Mouse (Mus musculus) retina, postnatal 1 day (tissue): ENCODE data around the gene Il6ra.

Experiments used
- DNase-seq: peaks from one replicate; pipeline ENCODE4 v3.0.0-alpha.2; 2012

The Il6ra gene

DNA sequence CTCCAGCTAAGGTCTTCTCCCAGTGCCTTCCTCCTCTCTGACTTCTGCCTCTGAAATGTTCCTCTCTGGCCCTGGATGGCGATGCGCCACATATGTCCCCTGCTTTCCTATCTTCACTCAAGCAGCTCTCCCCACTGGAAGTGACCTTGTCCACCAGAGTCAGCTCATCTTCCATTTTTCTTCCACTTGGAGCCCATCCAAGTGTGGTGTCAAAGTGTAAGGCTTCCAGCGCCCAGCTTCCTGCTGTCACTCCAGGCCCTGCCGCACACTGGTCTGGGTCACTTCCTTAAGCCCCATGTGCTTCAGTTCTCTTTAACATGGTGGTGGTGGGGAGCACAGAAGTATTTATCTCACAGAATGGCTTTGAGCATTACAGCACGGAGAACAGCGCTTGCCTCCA is 65.4 kb downstream of the Il6ra start:
- DNase-seq = no peak

DNA sequence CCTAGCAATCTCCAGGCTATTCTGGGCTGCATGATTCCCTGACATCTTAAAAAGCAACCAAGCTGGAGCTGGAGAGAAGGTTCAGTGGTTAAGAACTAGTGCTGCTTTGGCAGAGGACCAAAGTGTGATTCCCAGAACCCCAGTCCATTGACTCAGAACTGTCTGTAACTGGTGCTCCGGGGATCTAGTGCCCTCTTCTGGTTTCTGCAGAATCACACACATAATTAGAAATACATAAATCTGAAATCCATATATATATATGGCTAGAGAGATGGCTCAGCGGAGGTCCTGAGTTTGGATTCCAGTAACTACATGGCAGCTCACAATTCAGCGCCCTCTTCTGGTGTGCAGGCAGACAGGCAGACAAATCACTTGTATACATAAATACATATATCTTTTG is 65.9 kb downstream of the Il6ra start:
- DNase-seq = no peak

DNA sequence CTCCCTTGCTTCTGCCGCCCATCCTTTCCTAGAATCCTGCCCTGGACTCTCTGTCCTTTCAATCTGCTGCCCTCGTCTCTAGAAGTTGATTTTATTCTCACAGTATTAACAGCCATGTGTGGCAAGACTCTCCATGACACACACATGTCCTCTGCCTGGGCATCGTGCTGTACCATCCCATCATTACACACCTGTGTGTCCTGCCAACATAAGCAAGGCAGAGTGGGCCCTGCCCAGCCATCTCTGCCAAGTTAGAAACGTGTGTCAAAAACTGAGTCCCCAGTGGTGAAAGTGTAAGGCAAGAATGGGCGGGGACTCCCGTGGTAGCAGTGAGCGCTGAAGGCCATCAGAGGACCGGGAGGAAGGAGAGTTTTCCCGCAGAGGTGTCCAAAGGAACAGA is 67.2 kb downstream of the Il6ra start:
- no peak for DNase-seq

DNA sequence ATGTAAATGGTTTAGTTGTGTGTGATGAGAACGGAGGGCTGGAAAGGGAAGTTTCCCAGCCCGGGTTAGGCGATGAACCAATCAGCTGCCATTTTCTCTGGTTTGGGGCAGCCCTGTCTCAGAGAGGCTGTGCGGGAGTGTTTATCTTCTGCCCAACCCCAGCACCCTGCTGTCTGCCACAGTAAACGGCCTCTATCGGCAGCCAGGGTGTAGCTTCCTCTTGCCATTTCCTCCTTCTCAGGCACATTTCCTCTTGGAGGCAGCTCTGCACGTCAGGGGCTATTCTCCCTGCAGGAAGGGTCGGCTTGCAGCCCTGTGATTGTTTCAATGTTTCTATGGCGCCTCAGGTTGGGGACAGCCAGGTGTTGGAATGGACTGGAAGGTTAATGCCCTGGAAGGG is 69.8 kb downstream of the Il6ra start:
- DNase-seq = no peak

DNA sequence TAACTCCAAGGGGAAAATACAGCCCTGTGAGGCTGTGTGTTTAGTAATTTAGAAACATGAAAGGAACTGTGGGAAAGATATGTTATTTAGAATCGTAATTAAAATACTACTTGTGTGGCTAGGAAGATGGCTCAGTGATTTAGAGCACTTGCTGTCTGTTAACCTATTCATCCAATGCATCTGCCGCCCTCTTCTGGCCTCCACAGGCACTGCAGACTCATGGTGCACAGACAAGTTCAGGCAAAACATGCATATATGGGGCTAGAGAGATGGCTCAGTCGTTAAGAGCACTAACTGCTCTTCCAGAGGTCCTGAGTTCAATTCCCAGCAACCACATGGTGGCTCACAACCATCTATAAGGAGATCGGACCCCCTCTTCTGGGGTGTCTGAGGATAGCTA is 70.7 kb downstream of the Il6ra start:
- DNase-seq = peak; percentile 58

DNA sequence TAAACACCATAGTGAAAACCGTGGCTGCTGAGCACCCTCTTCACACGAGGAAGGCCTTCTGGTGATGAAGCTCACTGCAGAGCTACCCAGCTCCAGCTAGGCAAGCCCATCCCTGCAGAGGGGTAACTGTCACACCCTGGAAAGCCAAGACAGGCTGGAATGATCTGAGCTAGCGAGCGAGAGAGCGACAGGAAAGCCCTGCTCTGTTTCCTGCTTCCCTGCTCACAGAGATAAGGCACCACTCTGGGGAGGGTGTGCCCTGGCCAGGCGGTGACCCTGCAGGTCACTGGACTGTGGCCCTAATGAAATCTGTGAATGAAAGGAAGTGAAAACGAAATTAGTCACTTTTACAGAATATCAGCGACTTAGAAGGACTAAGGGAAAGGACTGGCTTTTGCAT is 77.6 kb downstream of the Il6ra start:
- no peak for DNase-seq

DNA sequence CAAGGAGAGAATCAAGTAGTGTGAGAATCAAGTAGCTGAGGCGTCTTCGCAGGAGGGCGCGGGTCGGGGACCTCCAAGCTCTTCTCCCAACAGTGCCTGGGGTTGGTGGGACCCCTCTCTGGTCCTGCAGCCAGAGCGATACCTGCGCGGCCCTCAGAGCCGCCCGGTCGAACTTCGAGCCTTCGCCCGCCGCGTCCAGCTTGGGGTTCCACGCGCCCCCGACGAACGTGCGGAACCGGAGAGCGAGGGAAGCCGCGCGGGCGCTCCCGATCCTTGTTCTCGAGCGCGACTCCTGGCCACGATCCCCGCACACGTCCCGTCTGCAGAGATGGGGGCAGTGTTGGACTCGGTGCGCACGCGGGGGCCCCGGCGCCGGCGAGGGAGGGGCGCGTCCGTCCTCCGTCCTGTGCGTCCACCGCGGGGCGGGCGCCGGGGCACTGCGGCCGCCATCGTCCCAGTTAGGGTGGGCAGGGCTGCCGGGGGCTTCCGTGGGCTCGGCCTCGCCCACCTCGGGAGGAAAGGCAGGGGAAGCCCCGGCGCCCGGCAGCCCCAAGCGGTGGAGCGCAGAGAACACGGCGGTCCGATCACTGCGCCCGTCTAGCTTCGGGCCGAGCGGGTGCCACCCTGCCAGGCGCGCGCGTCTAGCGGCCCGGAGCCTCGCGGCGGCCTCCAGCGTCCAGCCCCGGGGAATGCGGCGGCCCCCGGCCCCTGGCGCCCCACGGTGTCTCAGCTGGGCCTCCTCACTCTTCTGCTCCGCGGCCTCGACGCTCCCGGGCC is 82.0 kb downstream of the Il6ra start, which contains the start of gene She:
Gene She (plus strand): TSS at position 556 of the 777 bp plus-strand sequence.
- peak; percentile 35 for DNase-seq

DNA sequence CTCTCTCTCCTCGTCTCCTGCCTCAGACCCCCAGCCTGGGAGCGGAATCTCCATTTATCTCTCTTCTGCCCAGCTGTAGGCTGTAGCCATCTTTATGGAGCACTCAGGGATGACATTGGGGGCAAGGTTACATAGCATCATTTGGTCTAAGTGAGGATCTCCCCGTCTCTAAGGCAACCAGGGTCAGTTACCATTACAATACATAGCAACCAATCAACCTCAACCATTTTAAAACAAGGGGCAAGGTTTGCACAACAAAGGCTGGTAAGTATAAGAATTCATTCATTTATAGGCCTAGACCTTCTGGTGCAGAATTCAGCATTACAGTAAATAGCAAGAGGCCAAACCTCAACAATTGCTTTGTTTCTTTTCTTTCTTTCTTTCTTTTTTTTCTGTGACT is 86.7 kb downstream of the Il6ra start:
- DNase-seq = no peak

DNA sequence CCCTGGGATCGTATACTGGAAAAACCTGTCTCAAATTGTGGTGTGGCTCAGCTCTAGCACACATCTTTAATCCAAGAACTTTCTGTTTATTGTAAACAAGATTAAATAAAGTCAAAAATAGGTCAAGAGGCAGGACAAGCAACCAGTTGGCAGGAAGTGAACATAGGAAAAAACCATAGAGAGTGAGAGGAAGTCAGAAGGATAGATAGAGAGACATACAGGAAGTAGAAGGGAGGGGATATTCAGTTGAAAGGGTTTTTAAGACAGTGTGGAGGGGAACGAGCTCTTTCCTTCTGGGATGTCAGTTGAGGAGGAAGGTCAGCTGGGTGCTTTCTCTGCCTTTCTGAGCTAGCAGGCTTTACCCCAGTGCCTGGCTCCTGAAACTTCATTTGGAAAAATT is 89.4 kb downstream of the Il6ra start:
- no peak for DNase-seq

DNA sequence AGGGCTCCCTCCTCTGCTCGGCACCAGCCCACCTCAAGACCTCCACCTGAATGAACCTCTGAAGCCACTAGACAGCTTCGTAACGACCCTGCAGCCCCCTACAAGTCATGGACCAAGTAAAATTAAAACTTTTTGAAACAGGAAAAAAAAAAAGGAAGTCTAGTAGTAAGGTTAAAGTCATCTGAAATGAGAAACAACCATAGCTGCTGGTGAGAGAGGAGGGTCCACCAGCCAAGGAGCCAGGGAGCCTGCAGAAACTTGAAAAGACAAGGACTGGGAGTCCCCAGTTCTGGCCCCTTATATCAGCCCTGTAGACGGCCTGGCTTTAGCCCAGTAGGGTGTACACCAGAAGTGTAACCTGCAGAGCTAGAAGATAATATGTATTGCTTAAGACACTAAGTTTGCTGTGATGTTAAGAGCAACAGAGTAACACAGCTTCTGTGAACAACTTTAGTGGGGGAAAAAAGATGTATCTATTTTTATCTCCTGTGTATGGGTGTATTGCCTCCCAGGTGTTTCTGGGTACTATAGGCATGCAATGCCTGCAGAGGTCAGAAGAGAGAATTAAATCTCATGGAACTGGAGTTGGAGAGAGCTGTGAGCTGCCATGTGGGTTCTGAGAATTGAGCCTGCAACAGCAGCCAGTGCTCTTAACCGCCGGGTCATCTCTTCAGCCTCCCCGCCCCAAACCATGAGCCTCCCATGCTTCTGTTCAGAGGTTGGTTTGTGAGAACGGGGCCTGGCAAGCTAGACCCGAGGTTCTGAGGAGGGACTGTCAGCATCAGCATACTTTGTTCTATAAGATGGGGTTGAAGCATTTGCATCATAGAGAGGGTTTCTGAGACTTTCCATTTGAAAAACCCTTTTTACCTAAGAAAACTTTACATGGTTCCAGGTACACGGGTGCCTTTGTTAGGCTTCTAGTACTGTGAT is 91.2 kb downstream of the Il6ra start:
- DNase-seq = no peak

DNA sequence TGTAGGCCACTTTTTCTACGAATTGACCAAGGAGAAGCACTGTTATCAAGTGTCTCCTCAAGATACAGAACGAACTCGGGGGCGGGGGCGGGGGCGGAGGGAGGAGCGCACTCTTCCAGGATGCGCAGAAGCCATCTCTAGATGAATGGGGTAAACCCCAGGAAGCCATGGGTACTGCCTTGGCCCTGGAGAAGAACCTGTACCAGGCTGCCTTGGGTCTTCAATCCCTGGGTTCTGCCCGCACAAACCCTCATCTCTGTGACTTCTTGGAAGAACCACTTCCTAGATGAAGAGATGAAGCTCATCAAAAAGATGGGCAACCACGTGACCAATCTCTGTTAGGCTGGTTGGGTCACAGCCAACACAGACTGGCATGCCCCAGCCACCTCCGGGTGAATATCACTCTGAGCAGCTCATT is 91.9 kb downstream of the Il6ra start:
- DNase-seq = no peak

DNA sequence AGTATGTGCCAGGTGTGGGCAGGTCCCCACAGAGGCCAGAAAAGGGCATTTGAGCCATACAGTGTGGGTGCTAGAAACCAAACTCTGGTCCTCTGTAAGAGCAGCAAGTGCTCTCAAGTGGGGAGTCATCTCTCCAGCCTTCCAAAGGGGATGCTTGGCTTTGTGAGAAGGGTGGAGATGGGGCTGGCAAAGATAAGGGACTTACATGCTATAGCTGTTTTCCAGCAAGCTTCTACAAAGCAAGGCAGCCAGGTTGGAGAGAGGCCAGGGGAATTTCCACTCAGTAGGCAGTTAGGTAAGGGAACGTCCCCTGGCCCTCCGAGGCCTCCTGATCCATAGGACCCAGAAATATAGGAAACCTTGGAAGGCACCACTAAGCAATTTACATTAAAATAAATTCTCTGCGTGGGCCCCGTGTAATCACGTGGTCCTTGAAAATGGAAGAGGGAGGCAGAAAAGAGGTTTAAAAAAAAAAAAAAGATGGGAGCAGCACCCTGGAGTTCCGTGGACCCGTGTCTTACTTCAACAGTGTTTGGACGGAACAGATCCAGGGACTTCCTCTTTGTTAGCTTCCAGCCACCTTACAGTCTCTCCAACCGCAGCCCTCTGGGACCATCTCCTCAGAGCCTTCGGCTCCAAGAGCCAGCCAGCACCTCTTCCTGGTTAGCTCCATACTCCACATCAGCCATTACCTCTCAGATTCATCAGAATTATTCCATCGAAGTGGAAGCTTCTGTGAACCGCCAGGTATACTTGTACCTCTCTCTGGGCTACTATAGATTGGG is 92.5 kb downstream of the Il6ra start:
- no peak for DNase-seq

DNA sequence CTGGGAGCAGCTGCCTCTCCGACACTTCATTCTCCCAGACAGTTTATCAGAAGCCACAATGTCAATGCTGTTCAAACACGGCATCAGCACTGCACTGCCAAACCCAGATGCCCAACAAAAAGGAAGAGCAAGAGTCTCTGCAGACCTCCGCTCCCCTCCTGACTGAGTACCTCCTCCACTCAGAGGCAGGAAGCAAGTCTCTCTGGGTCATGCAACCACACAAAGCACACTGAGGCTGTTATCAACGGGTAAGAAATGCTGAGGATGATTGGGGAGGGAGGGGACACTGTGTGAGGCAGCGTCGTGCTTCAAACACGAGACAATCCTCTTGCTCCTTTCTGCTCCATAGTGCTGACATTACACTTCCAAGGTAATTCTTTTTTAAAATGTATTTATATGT is 93.1 kb downstream of the Il6ra start:
- DNase-seq = no peak

DNA sequence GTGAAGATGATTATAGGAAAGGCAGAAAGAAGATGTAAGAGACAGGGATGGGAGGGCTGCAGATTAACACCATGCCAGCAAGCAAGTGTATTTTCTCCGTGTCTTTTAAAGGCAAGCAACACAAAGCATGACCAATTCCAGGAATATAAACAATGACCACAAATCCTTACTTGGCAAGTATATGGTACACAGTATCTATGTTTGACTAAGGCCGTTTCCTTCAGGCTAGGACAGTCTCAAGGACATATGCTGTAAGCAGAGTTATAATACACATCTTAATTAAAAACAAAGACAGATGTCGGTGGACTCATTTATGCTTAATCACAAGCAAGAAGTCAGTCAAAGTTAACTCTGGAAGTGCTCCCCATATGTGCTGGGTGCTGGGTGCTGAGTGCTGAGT is 94.4 kb downstream of the Il6ra start:
- no peak for DNase-seq

DNA sequence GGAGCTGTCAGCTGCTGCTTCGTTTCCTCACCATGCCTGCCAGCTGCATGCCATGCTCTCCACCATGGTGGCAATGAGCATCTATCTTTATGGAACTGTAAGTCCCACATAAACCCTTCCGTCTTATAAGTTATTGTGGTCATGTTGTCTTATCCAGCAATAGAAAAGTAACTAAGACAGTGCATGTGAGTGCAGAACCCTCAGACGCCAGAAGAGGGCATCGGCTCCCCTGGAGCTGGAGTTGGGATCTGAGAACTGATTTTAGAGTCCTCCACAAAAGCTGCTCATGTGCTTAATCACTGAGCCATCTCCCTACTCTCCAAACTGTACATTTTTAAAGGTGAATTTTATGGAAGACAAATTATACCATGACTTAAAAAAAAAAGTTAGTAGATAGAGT is 95.9 kb downstream of the Il6ra start:
- DNase-seq = no peak
